Mouse (Mus musculus) CH12F3 (cell line): Measurements from ENCODE around the gene Gemin6.
"Not testable (repeated sequence)": the region's sequence is repeated elsewhere in the genome, so short reads cannot be mapped to it uniquely, and the experiment has no call there.

ENCODE experiments used
- in situ Hi-C: fragments of 300-500 bp; cut with MboI; formaldehyde crosslinking; loops from 2 replicates; pipeline ENCODE4 v1.14.3; 2020; ENCODE audit warnings: low sequenced_read_pairs

The Gemin6 gene

DNA sequence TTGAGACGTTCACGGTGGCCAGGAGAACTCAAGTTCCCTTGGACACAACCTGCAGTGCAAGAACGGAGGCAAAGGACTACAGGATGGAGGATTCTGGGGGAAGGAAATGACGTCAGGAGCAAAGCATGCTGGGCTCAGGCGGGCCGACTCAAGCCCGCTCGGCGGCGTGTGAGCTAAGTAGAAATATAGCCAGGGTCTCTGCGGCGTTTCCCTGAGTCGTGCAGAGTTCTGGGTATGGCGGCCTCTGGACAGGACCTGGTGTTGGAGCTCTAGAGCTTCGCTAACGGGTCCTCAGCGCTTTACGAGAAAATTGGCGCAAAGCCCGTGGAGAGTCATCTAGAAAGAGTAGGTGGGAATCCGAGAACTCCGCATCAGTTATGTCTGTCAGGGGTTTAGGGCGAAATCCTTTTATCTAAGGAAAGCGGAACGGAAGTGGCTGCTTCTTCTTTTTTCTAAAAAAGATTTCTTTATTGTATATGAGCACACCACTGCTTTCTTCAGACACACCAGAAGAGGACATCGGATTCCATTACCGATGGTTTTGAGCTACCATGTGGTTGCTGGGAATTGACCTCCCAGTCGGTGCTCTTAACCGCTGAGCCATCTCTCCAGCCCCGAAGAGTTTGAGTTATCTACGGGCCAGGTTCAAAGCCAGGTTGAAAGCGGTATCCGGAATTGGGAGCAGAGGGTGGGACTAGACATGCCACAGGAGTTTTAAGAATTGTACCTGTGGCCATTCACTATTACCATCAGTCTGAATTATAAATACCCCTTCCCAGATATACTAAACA, at the start of gene Gemin6:
Gemin6 (plus strand) TSS at position 116 of the 791 bp plus-strand sequence.
- in situ Hi-C loops, result no loop called here

- in situ Hi-C loops, result loop anchor here (25.0 kb wide), 1 partner anchor 313 kb away; no protein-coding TSS in a partner anchor
Measured at GRCm38 (mm10) chr17:80174699-80175385, 49.4 kb upstream of the Gemin6 start.

DNA sequence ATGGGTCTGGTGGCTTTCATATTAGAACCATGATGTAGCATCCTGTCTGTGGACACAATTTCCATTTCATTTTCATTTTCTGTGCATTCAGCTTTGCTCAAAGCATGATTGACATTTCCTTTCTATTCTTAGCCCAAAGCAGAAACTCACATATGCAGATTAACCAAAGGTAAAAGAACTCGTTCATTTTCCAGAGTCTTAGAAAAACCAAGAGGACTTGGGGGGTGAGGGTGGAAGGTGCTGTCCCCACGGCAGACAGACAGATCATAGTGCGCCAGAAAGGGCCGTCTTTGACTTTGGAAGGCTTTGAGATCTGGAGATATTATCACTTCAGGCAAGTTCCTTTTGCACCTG, 48.9 kb upstream of the Gemin6 start:
- in situ Hi-C loops, result loop anchor here (25.0 kb wide), 1 partner anchor 313 kb away; no protein-coding TSS in a partner anchor

DNA sequence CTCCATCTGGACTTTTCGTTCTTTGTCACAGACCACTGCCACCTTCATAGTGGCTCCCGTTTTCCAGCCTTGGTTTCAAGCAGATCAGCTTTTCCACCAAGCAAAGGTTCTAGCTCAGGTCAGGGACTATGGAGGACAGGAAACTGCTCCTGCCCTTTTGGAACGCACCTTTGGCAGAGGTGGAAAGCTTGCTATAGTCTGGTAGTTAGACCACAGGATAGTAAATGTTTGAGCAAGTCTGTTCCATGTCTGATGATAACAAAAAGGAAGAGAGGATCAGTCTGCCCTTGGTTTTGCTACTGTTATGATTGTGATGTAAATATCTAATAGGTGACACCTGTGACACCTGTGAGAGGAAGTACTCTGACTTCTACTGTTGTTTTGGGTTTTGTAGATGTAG, 48.3 kb upstream of the Gemin6 start:
- in situ Hi-C loops, result loop anchor here (25.0 kb wide), 1 partner anchor 314 kb away; no protein-coding TSS in a partner anchor

GRCm38 (mm10) chr17:80178846-80179245, 45.4 kb upstream of the Gemin6 start:
- in situ Hi-C loops, result loop anchor here (25.0 kb wide), 1 partner anchor 317 kb away; no protein-coding TSS in a partner anchor

DNA sequence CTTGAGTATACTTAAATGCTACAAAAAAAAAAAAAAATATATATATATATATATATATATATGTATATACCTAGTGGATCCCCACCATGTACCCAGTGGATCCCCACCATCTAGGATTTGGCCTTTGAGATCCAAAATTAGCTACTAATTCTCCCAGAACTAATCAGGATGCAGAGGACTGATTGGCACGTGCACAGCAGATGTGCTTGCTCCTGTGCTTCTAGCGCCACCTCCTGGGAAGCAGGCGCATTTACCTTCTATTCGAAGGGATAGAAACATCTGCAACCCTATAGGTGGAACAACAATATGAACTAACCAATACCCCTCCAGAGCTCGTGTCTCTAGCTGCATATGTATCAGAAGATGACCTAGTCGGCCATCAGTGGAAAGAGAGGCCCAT, 44.3 kb upstream of the Gemin6 start:
- in situ Hi-C loops, result loop anchor here (5.0 to 25.0 kb wide), 2 partner anchors 133 to 318 kb away; no protein-coding TSS in a partner anchor

DNA sequence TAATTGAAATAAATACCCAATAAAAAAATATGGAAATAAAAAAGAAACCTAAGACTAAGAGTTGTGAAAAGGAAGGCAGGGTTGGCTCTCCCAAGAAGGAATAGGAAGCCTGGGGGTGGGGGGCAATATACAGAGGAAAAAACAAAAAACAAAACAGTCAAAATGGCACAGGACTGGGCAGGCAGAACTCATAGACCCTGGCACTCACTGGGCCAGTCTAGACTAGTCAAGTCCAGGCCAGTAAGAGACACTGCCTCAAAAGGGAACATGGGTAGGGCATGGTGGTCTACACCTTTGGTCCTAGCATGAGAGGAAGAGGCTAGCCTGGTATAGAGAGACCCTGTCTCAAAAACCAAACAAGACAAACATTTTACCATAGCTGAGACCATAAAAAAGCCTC, 43.8 kb upstream of the Gemin6 start:
- in situ Hi-C loops, result loop anchor here (5.0 to 25.0 kb wide), 2 partner anchors 133 to 318 kb away; no protein-coding TSS in a partner anchor

- in situ Hi-C loops, result loop anchor here (5.0 to 25.0 kb wide), 2 partner anchors 136 to 321 kb away; no protein-coding TSS in a partner anchor
Measured at GRCm38 (mm10) chr17:80183615-80184014, 40.6 kb upstream of the Gemin6 start.

- in situ Hi-C loops, result loop anchor here (25.0 kb wide), 1 partner anchor 331 kb away; no protein-coding TSS in a partner anchor
Measured at GRCm38 (mm10) chr17:80193075-80193474, 31.2 kb upstream of the Gemin6 start.

- in situ Hi-C loops, result loop anchor here (25.0 kb wide), 1 partner anchor 337 kb away; no protein-coding TSS in a partner anchor
Measured at GRCm38 (mm10) chr17:80199160-80199778, 25.0 kb upstream of the Gemin6 start.

GRCm38 (mm10) chr17:80205657-80206056, 18.6 kb upstream of the Gemin6 start:
- in situ Hi-C loops, result no loop called here

- in situ Hi-C loops, result no loop called here
Measured at GRCm38 (mm10) chr17:80206301-80206670, 18.0 kb upstream of the Gemin6 start.

- in situ Hi-C loops, result no loop called here
Measured at GRCm38 (mm10) chr17:80206671-80207581, 17.3 kb upstream of the Gemin6 start, which contains the start of the genes Srsf7 and Ttc39d. TSS of gene Srsf7 (minus strand) at chr17:80207307. TSS of gene Ttc39d (plus strand) at chr17:80207460.

DNA sequence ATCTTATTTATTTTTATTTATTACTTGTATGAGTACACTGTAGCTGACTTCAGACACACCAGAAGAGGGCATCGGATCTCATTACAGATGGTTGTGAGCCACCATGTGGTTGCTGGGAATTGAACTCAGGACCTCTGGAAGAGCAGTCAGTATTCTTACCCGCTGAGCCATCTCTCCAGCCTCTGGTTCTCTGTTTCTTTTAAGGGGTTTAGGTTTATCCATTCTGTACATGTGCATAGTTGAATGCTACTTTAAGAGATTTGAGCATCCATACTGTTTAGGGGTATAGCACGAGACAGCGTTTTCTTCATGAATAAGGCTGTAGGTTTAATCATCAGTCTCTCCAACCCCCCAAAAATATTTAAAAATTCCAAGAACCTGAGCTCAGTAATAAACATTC, 10.2 kb upstream of the Gemin6 start:
- in situ Hi-C loops, result not testable (repeated sequence)

DNA sequence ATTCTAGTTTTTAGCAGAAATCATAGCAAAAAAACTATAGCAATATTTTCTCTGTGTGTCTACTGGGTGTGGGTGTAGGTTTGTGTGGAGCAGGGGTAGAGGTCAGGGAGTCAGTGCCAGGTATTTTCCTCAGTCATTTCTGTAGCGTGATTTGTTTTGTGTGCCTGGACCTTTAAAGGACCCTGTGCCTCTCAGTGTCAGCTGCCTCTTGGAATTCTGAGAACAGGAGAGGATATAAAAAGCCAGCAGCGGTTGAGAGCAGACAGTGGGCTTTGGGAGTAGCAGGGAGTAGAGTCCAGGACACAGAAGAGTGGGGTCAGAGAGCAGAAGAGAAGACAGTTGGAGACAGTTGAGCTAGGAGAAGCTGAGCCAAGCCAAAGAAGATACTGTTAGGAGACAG, 4.1 kb upstream of the Gemin6 start:
- in situ Hi-C loops, result no loop called here

GRCm38 (mm10) chr17:80221202-80221601, 3.0 kb upstream of the Gemin6 start:
- in situ Hi-C loops, result no loop called here

GRCm38 (mm10) chr17:80221890-80222628, 2.2 kb upstream of the Gemin6 start:
- in situ Hi-C loops, result no loop called here

- in situ Hi-C loops, result no loop called here
Measured at GRCm38 (mm10) chr17:80223829-80224228, 412 bp upstream of the Gemin6 start.

GRCm38 (mm10) chr17:80225142-80225541, 901 bp downstream of the Gemin6 start:
- in situ Hi-C loops, result not testable (repeated sequence)
